14 mouse cellular contexts compared by ENCODE assay signal in the genomic region with DNA sequence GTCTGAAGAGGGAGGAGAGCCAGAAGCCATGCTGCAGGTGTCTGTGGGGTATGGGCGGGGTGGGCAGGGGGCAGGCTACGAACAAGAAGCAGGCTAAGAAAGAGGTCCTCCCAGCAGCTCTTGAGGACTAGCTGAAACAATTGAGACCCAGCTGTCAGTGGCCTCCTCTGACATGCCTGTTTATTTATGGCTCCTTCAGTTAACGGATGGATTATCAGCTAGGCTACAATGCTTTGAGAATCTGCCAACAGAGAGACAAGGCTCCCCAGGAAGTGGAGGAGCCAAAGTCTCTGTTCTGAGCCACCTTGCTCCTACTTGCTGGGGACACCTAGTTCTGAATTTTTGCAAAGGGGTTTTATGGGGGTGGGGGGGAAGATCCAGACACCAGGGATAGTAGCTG.
"Had no signal": no experiment of that assay in that cellular context is flagged by ENCODE, and none has a peak within 500 bp of the region (broad histone marks: within the 10 kb centered on the region; RNA-seq: fewer than 3 reads in every experiment).

No protein-coding gene starts in this region.

- DNase-seq: kidney, postnatal 10 days; kidney, postnatal 4 days; liver; lung, adult 2 months; lung, postnatal 36 days; thymus, postnatal 4 days had no signal

- H3K9ac ChIP-seq: limb, embryonic 12.5 days; liver, embryonic 14.5 days; midbrain, embryonic 15.5 days; neural tube, embryonic 12.5 days had no signal

- H3K27me3 ChIP-seq: midbrain, embryonic 15.5 days; neural tube, embryonic 12.5 days had no signal

- H3K4me1 ChIP-seq: limb, embryonic 12.5 days; midbrain, embryonic 15.5 days; neural tube, embryonic 12.5 days had no signal

- H3K9me3 ChIP-seq: limb, embryonic 12.5 days; midbrain, embryonic 15.5 days; neural tube, embryonic 12.5 days had no signal

- ATAC-seq: lung, postnatal 0 days; midbrain, embryonic 15.5 days had no signal

- H3K36me3 ChIP-seq: midbrain, embryonic 15.5 days; neural tube, embryonic 12.5 days had no signal

- H3K4me3 ChIP-seq: layer of hippocampus, adult 2 months; limb, embryonic 12.5 days; midbrain, embryonic 15.5 days; neural tube, embryonic 12.5 days had no signal

- H3K27ac ChIP-seq: layer of hippocampus, adult 2 months; limb, embryonic 12.5 days; liver, embryonic 14.5 days; midbrain, embryonic 15.5 days; neural tube, embryonic 12.5 days; stomach, postnatal 0 days had no signal

- H3K4me2 ChIP-seq: limb, embryonic 12.5 days; midbrain, embryonic 11.5 days; midbrain, embryonic 15.5 days; neural tube, embryonic 12.5 days had no signal
